Comparison of ENCODE assay signal across 12 mouse cellular contexts in the genomic region with DNA sequence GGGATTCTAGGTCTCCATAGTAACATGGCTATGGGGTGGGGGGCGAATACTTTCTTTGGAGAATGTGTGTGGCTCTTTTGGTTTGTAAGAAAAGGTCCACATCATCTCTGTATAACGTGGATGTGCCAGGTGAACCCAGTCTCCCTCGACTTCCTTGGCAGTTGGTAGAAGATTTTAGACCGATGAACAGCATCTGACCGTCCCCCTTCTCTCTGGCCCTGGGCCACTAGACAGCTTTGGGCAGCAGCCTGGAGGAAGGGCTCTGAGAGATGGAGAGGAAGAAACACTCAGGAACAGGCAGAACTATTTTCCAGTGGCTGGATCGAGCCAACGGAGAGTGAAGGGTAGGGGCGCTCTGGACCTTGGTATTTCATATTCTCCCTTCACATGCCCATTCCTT.
"Had no signal": no experiment of that assay in that cellular context is flagged by ENCODE, and none has a peak within 500 bp of the region (broad histone marks: within the 10 kb centered on the region; RNA-seq: fewer than 3 reads in every experiment).

No protein-coding gene starts in this region.

- DNase-seq: left cerebral cortex, postnatal 4 days; liver; liver, embryonic 13.5 days; liver, postnatal 0 days; lung, adult 18-20 months; lung, adult 2 months; lung, embryonic 14.5 days; lung, postnatal 10 days; lung, postnatal 14 days; lung, postnatal 36 days; lung, postnatal 4 days; midbrain, embryonic 14.5 days had no signal
